Mouse (Mus musculus) brain, adult 10 weeks (tissue): ENCODE data around the gene Vwf. TPM values are rescaled to one million over a fixed set of nuclear protein-coding genes. Genes with fewer than 3 reads are reported as not detected.

Experiments used
- polyA plus RNA-seq: library from polyadenylated mRNA; stranded (reverse); fragments of 350-450 nt; fragmentation: Illumina TruSeq; extraction: RNeasy Lipid Tissue Mini Kit (QIAGEN cat#74804); gene quantifications from one replicate; pipeline ENCODE4 v1.2.3, GENCODE M21; 2015; ENCODE audit warnings: low read depth, low replicate concordance

Vwf gene
- 11.0 TPM for polyA plus RNA-seq

DNA sequence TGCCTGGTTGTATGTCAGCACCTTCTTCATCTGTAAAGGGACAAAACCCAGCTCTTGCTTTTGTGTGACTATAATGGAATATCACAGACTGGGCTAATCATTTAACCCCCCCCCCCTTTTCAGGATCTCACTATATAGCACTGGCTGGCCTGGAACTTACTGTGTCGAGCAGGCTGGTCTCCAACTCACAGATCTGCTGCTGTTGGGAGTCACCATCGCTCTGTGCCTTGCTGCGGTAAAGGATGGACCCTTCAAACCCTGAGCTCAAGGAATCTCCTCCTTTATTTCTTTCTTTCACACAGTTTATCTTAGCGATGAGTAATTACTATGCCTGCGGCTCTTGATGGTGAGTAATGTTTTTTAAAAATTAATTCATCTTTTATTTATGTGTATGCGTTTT lies at the start of gene Vwf:
Vwf (plus strand) TSS at position 301 of the 400 bp plus-strand sequence.

DNA sequence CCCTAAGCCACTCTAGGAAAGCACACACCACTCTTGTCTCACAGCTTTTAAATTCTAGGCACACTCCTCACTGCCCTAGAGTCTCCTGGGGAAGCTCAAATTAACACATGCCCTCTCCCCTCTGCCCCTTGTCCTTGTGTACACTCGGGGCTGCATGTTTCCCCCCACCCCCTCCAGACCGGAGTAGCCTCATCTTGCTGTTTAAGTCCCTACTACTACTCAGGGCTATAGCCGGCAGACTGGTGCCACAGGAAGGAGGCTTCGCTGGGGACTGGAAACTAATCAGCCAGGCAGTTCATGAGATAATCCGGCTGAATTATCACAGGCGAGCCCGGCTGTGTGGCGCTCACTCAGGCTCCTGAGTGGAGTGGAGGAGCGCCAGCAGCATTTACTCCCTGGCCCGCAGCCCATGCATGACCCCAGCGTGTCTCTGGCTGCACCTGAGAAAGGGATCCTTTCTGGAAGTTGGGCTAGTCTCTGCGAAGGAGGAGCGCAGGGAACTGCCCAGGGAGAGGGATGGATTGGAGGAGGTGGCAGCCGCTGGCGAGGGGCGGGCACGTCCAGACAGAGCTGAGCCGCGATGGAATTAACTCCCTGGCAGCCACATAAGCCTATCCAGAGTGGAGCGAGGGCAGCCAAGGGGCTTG lies 143.6 kb downstream of the Vwf start, which contains the start of gene Ano2:
Ano2 (plus strand) TSS at position 363 of the 647 bp plus-strand sequence.

Other genes with a start within 250 kb of the Vwf start
- gene Ltbr, start 232.9 kb upstream of the Vwf start, polyA plus RNA-seq: 11.3 TPM
- gene Scnn1a, start 226.1 kb upstream of the Vwf start, polyA plus RNA-seq: 3.2 TPM
- 10.8 TPM for gene Tnfrsf1a, start 197.4 kb upstream of the Vwf start, polyA plus RNA-seq
- gene Plekhg6, start 166.0 kb upstream of the Vwf start, polyA plus RNA-seq: not detected
- gene Cd9, start 52.0 kb upstream of the Vwf start, polyA plus RNA-seq: 138 TPM
- 3.5 TPM for gene Ano2, start 143.6 kb downstream of the Vwf start, polyA plus RNA-seq